Mouse (Mus musculus): ENCODE data around the gene Ccdc120.
A peak's percentile ranks its signal among the peaks of the same experiment; 100 is the strongest.

Gene Ccdc120

GRCm38 (mm10) chrX:7765281-7765670, 14.6 kb upstream of the Ccdc120 start:
- TF ChIP-seq GATA4 (IDR thresholded peaks at IDR 0.05; ENCODE audit: insufficient replicate concordance, low read length): no peak; the same call in 1 of the 2 replicates

GRCm38 (mm10) chrX:7764657-7765280, 14.1 kb upstream of the Ccdc120 start:
- TF ChIP-seq GATA4 (IDR thresholded peaks at IDR 0.05; ENCODE audit: insufficient replicate concordance, low read length): no peak

- no peak for TF ChIP-seq GATA4 (IDR thresholded peaks at IDR 0.05; ENCODE audit: insufficient replicate concordance, low read length)
Observed at GRCm38 (mm10) chrX:7763631-7764393, 13.1 kb upstream of the Ccdc120 start.

GRCm38 (mm10) chrX:7762921-7763197, 12.2 kb upstream of the Ccdc120 start:
- no peak for TF ChIP-seq GATA4 (IDR thresholded peaks at IDR 0.05; ENCODE audit: insufficient replicate concordance, low read length)

- peak; percentile 40; the same call in 1 of the 2 replicates for TF ChIP-seq GATA4 (IDR thresholded peaks at IDR 0.05; ENCODE audit: insufficient replicate concordance, low read length)
Observed at GRCm38 (mm10) chrX:7762137-7762920, 11.6 kb upstream of the Ccdc120 start, which contains the start of gene Tfe3. Tfe3 (plus strand) TSS chrX:7762560.

- TF ChIP-seq GATA4 (IDR thresholded peaks at IDR 0.05; ENCODE audit: insufficient replicate concordance, low read length): no peak
Observed at GRCm38 (mm10) chrX:7745429-7745828, 5.3 kb downstream of the Ccdc120 start.

- TF ChIP-seq GATA4 (IDR thresholded peaks at IDR 0.05; ENCODE audit: insufficient replicate concordance, low read length): no peak
Observed at GRCm38 (mm10) chrX:7744940-7745339, 5.8 kb downstream of the Ccdc120 start.

- TF ChIP-seq GATA4 (IDR thresholded peaks at IDR 0.05; ENCODE audit: insufficient replicate concordance, low read length): no peak
Observed at GRCm38 (mm10) chrX:7743470-7743869, 7.2 kb downstream of the Ccdc120 start.

- TF ChIP-seq GATA4 (IDR thresholded peaks at IDR 0.05; ENCODE audit: insufficient replicate concordance, low read length): no peak
Observed at GRCm38 (mm10) chrX:7741103-7741502, 9.6 kb downstream of the Ccdc120 start.

- TF ChIP-seq GATA4 (IDR thresholded peaks at IDR 0.05; ENCODE audit: insufficient replicate concordance, low read length): no peak
Observed at GRCm38 (mm10) chrX:7740082-7740819, 10.5 kb downstream of the Ccdc120 start.

- no peak for TF ChIP-seq GATA4 (IDR thresholded peaks at IDR 0.05; ENCODE audit: insufficient replicate concordance, low read length)
Observed at GRCm38 (mm10) chrX:7739336-7740081, 11.2 kb downstream of the Ccdc120 start.

GRCm38 (mm10) chrX:7733571-7734156, 17.0 kb downstream of the Ccdc120 start:
- no peak for TF ChIP-seq GATA4 (IDR thresholded peaks at IDR 0.05; ENCODE audit: insufficient replicate concordance, low read length)

- no peak for TF ChIP-seq GATA4 (IDR thresholded peaks at IDR 0.05; ENCODE audit: insufficient replicate concordance, low read length)
Observed at GRCm38 (mm10) chrX:7728922-7729265, 21.8 kb downstream of the Ccdc120 start.

- peak; percentile 10; the same call in 1 of the 2 replicates for TF ChIP-seq GATA4 (IDR thresholded peaks at IDR 0.05; ENCODE audit: insufficient replicate concordance, low read length)
Observed at GRCm38 (mm10) chrX:7728215-7728921, 22.3 kb downstream of the Ccdc120 start, which contains the start of gene Praf2. Praf2 (plus strand) TSS chrX:7728439.

Data from liver, adult (tissue).